Mouse (Mus musculus): ENCODE measurements at regions not wholly inside any gene's neighbourhood (a gene's known extent, or its start where the extent isn't known, plus 50 kb on each side); places are given as distances from the start of the nearest gene placed in this dataset.

DNA sequence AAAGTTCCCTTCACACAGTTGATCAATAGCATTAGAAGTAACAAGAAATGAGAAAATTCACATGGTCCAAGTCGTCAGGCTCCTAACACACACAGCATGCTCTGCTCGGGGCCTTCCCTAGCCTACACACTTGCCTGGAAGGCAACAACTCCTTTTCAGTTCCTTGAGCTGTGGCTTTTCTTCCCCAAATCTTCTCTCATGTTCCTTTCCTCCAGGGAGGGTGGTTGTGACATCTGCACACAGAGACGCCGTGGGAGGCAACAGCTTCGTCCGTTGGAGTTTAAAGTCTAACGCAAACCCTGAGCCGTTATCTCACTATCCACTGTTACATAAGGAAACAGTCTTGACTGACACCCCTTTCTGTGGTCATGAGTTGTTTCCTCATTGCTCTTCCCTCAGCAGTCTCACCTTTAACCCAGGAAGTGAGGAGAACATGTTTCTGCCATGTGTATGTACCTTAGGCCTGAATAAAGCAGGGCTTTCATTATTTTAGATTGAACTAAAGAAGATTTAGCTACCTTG is 88.4 kb upstream of the Tbl1xr1 start:
- TF ChIP-seq EP300 (IDR thresholded peaks at IDR 0.05; ENCODE audit: low read depth) (no peak), CTCF (IDR thresholded peaks at IDR 0.05; ENCODE audit: low read depth) (no peak)

Measured in heart, postnatal 0 days (tissue).